Mouse (Mus musculus): ENCODE measurements around the gene Psip1. TPM values are rescaled to one million over a fixed set of nuclear protein-coding genes. Genes with fewer than 3 reads are reported as not detected.
"Not testable (repeated sequence)": the region's sequence is repeated elsewhere in the genome, so short reads cannot be mapped to it uniquely, and the experiment has no call there.

Gene Psip1
- 17.5 and 42.2 TPM in 2 replicates for polyA plus RNA-seq (2012; rRNA removed)

- under 1% methylated on average over 62 of the region's 86 CpGs for WGBS
- peak; percentile 58 for TF ChIP-seq POLR2A (IDR thresholded peaks at IDR 0.05; ENCODE audit: low read depth, low read length)
- TF ChIP-seq CTCF (IDR thresholded peaks at IDR 0.05; ENCODE audit: extremely low read depth, insufficient read depth, insufficient read length, insufficient replicate concordance) = peak; percentile 19; the same call in 1 of the 2 replicates
- H3K4me1 ChIP-seq (ENCODE audit: control insufficient read depth, insufficient read depth, insufficient read length) = peaks cover 3% of the 10 kb centered on the region; the same call in 1 of the 2 replicates
- H3K36me3 ChIP-seq (ENCODE audit: control insufficient read depth, insufficient read depth, low read length) = peaks cover 8% of the 10 kb centered on the region
- peak within 1 kb of the TSS; percentile 72 for H3K4me3 ChIP-seq (ENCODE audit: extremely low read depth, insufficient read depth, insufficient read length)
- peak within 1 kb of the TSS; percentile 100 for H3K27ac ChIP-seq (ENCODE audit: insufficient read depth, low read length)
- H3K27me3 ChIP-seq (ENCODE audit: control insufficient read depth, insufficient read depth, low read length) = no peaks in the 10 kb centered on the region
- DNase-seq (ENCODE audit: low read depth in 1 of 2, low spot score in 2 of 2) = peak; percentile 75 to 83
Measured at GRCm38 (mm10) chr4:83486117-83486901, at the start of gene Psip1. TSS of gene Psip1 (minus strand) at chr4:83486459.

- TF ChIP-seq POLR2A (IDR thresholded peaks at IDR 0.05; ENCODE audit: low read depth, low read length) = no peak
- no peak for TF ChIP-seq CTCF (IDR thresholded peaks at IDR 0.05; ENCODE audit: extremely low read depth, insufficient read depth, insufficient read length, insufficient replicate concordance)
Measured at GRCm38 (mm10) chr4:83534024-83534423, 47.8 kb upstream of the Psip1 start.

GRCm38 (mm10) chr4:83533168-83533911, 47.1 kb upstream of the Psip1 start:
- H3K27me3 ChIP-seq (ENCODE audit: control insufficient read depth, insufficient read depth, low read length) = no peaks in the 10 kb centered on the region
- H3K27ac ChIP-seq (ENCODE audit: insufficient read depth, low read length) = no peak overlapping the region
- WGBS = 88% methylated on average over 9 of the region's 9 CpGs
- TF ChIP-seq CTCF (IDR thresholded peaks at IDR 0.05; ENCODE audit: extremely low read depth, insufficient read depth, insufficient read length, insufficient replicate concordance) = no peak
- no peak for TF ChIP-seq POLR2A (IDR thresholded peaks at IDR 0.05; ENCODE audit: low read depth, low read length)
- no peaks in the 10 kb centered on the region for H3K36me3 ChIP-seq (ENCODE audit: control insufficient read depth, insufficient read depth, low read length)
- DNase-seq (ENCODE audit: low read depth in 1 of 2, low spot score in 2 of 2) = no peak
- no peak overlapping the region for H3K4me3 ChIP-seq (ENCODE audit: extremely low read depth, insufficient read depth, insufficient read length)
- H3K4me1 ChIP-seq (ENCODE audit: control insufficient read depth, insufficient read depth, insufficient read length) = no peaks in the 10 kb centered on the region

More at GRCm38 (mm10) chr4:83534024-83534423, 47.8 kb upstream of the Psip1 start:
- DNase-seq (ENCODE audit: low read depth in 1 of 2, low spot score in 2 of 2) = no peak
- Histone ChIP-seq H3K36me3 (ENCODE audit: control insufficient read depth, insufficient read depth, low read length) (no peaks in the 10 kb centered on the region), H3K4me1 (ENCODE audit: control insufficient read depth, insufficient read depth, insufficient read length) (no peaks in the 10 kb centered on the region), H3K27ac (ENCODE audit: insufficient read depth, low read length) (no peak overlapping the region), H3K27me3 (ENCODE audit: control insufficient read depth, insufficient read depth, low read length) (no peaks in the 10 kb centered on the region), H3K4me3 (ENCODE audit: extremely low read depth, insufficient read depth, insufficient read length) (no peak overlapping the region)
- 83% methylated on average over 7 of the region's 7 CpGs for WGBS

GRCm38 (mm10) chr4:83530060-83530459, 43.8 kb upstream of the Psip1 start:
- not testable (repeated sequence) for H3K36me3 ChIP-seq (ENCODE audit: control insufficient read depth, insufficient read depth, low read length); H3K27me3 ChIP-seq (ENCODE audit: control insufficient read depth, insufficient read depth, low read length); DNase-seq (ENCODE audit: low read depth in 1 of 2, low spot score in 2 of 2); H3K4me3 ChIP-seq (ENCODE audit: extremely low read depth, insufficient read depth, insufficient read length); H3K27ac ChIP-seq (ENCODE audit: insufficient read depth, low read length); H3K4me1 ChIP-seq (ENCODE audit: control insufficient read depth, insufficient read depth, insufficient read length)
- WGBS = 89% methylated on average over 4 of the region's 4 CpGs

- Histone ChIP-seq H3K27ac (ENCODE audit: insufficient read depth, low read length) (no peak overlapping the region), H3K4me1 (ENCODE audit: control insufficient read depth, insufficient read depth, insufficient read length) (no peaks in the 10 kb centered on the region; the same call in 1 of the 2 replicates), H3K27me3 (ENCODE audit: control insufficient read depth, insufficient read depth, low read length) (no peaks in the 10 kb centered on the region), H3K4me3 (ENCODE audit: extremely low read depth, insufficient read depth, insufficient read length) (no peak overlapping the region), H3K36me3 (ENCODE audit: control insufficient read depth, insufficient read depth, low read length) (no peaks in the 10 kb centered on the region)
- peak; percentile 27 to 47 for DNase-seq (ENCODE audit: low read depth in 1 of 2, low spot score in 2 of 2)
- no peak for TF ChIP-seq POLR2A (IDR thresholded peaks at IDR 0.05; ENCODE audit: low read depth, low read length)
- no peak for TF ChIP-seq CTCF (IDR thresholded peaks at IDR 0.05; ENCODE audit: extremely low read depth, insufficient read depth, insufficient read length, insufficient replicate concordance)
Measured at GRCm38 (mm10) chr4:83527921-83528320, 41.7 kb upstream of the Psip1 start.

GRCm38 (mm10) chr4:83526988-83527334, 40.7 kb upstream of the Psip1 start:
- Histone ChIP-seq H3K27ac (ENCODE audit: insufficient read depth, low read length) (no peak overlapping the region), H3K36me3 (ENCODE audit: control insufficient read depth, insufficient read depth, low read length) (no peaks in the 10 kb centered on the region), H3K27me3 (ENCODE audit: control insufficient read depth, insufficient read depth, low read length) (no peaks in the 10 kb centered on the region), H3K4me3 (ENCODE audit: extremely low read depth, insufficient read depth, insufficient read length) (no peak overlapping the region), H3K4me1 (ENCODE audit: control insufficient read depth, insufficient read depth, insufficient read length) (no peaks in the 10 kb centered on the region; the same call in 1 of the 2 replicates)
- DNase-seq (ENCODE audit: low read depth in 1 of 2, low spot score in 2 of 2) = no peak
- TF ChIP-seq CTCF (IDR thresholded peaks at IDR 0.05; ENCODE audit: extremely low read depth, insufficient read depth, insufficient read length, insufficient replicate concordance) = no peak
- TF ChIP-seq POLR2A (IDR thresholded peaks at IDR 0.05; ENCODE audit: low read depth, low read length) = no peak
- 80% methylated on average over 6 of the region's 6 CpGs for WGBS

All from spleen, adult 2 months (tissue).